Mouse (Mus musculus) CD4-positive helper T cell, adult 2 months (primary cell): ENCODE data around the gene Rinl.

Source experiments
- DNase-seq: peaks from one replicate; pipeline ENCODE4 v3.0.0-alpha.2; 2012; ENCODE audit warnings: low read depth, missing footprints, low spot score

Gene Rinl

GRCm38 (mm10) chr7:28788307-28789195, at the start of gene Rinl:
Gene Rinl (plus strand): TSS chr7:28788969.
- peak; percentile 71 for DNase-seq

- DNase-seq: no peak
Observed at GRCm38 (mm10) chr7:28739829-28740228, 48.9 kb upstream of the Rinl start.

GRCm38 (mm10) chr7:28740949-28741348, 47.8 kb upstream of the Rinl start:
- peak; percentile 35 for DNase-seq

GRCm38 (mm10) chr7:28741368-28741708, 47.4 kb upstream of the Rinl start:
- DNase-seq: no peak

GRCm38 (mm10) chr7:28741709-28742438, 46.9 kb upstream of the Rinl start, which contains the start of the genes Mrps12 and Sars2:
Gene Mrps12 (minus strand): TSS chr7:28741820.
Gene Sars2 (plus strand): TSS chr7:28741992.
- peak; percentile 98 for DNase-seq

GRCm38 (mm10) chr7:28749935-28750334, 38.8 kb upstream of the Rinl start:
- no peak for DNase-seq

GRCm38 (mm10) chr7:28756079-28756478, 32.7 kb upstream of the Rinl start, which contains the start of gene Ccer2:
Gene Ccer2 (plus strand): TSS chr7:28756174.
- no peak for DNase-seq

- DNase-seq: no peak
Observed at GRCm38 (mm10) chr7:28758623-28759022, 30.1 kb upstream of the Rinl start.

DNA sequence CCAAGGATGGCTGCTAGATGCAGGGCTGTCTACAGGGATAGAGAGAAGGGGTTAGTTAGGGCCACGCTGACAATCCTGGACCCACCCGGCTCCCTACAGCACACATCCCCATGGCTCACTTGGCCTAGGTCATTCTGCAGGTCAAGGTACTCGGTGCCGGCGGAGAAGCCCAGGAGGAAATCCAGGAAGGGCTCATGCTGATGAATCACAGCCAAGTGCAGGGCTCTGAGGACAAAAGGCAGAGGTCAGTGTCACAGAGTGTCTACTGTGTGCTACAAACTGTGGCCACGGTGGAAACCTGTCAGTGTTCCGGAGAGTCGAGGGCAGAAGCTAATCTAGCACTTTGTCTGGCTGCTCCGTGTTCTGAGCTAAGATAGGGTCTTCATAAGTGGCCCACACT, 26.9 kb upstream of the Rinl start:
- no peak for DNase-seq

DNA sequence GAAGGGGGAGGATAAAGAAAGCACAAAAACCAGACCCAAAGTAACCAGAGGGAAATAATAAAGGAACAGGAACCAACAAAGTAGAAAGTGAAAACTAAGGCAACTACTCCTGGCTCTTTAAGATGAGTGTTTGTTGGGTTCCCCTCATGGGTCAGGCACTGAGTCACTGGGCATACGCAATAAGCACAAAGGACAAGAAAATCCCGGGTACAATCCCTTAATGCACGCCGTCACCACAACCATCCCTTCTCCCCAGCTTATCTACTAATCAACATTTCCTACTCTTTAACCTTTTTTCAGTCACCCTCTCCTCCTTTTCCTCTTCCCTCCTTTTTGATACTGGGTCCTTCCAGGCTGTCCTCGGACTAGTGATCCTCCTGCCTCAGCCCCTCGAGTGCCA, 23.6 kb upstream of the Rinl start:
- peak; percentile 36 for DNase-seq

GRCm38 (mm10) chr7:28766173-28766879, 22.4 kb upstream of the Rinl start, which contains the start of gene Sirt2:
Gene Sirt2 (plus strand): TSS chr7:28766735.
- DNase-seq: peak; percentile 99

DNA sequence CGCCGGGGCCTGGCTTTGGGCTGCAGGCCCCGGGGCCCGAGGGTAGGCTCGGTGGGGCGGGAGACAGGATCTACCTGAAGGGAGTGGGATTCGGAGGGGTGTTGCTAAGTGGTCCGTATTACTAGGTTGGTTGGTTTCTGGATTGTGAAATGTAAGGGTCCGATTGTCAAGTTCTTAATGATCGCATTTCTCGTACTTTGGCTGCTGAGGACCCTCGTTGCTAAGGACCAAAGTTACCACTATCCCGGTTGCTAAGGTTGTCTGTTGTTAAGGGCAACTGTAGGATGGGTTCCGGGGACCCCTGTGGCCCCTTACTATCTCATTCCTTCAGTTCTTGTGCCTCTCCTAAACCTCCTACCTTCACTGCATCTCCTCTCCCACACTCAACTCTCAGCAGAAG, 21.9 kb upstream of the Rinl start:
- no peak for DNase-seq

GRCm38 (mm10) chr7:28767462-28767965, 21.3 kb upstream of the Rinl start, which contains the start of gene Nfkbib:
Gene Nfkbib (minus strand): TSS chr7:28767512.
- DNase-seq: no peak

DNA sequence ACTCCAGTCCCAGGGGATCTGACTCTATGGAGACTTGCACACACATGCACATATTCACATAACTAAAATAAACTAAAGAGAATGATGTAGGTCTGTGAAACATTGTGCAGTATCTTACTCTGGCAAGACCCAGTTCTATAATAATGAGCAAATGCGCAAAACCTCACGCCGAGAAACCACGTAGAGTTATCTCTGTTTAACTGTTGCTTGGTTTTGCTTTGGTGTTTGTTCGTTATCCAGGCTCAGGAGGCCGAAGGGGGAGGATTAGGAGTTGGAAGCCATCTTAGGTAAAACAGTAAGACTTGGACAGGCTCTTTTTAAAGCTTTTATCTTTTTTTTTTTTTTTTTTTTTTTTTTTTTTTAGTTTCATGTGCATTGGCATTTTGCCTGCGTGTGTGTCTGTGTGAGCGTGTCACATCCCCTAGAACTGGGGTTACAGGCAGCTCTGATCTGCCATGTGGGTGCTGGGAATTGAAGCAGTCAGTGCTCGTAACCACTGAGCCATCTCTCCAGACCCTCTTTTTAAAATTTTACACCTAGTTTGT, 19.3 kb upstream of the Rinl start:
- no peak for DNase-seq

DNA sequence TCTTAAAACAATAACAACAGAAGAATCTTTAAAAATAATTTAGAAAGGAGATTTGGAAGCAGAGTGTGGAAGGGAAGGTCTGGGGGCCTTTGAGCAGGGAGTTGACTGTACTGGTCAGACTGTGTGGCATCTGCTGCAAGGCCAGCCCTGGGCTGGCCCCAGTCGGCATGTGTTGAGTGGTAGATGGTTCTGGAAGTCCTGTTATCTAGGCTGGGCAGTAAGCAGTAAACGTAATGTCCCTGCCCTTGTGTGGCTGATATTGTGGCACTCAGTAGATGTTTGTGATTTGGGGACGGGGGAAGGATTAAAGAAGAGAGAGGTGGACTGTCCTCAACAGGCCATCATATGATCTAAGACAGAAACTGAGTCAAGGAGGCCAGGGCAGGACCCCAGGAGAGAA, 18.5 kb upstream of the Rinl start:
- DNase-seq: no peak

GRCm38 (mm10) chr7:28771867-28772266, 16.9 kb upstream of the Rinl start:
- DNase-seq: no peak

DNA sequence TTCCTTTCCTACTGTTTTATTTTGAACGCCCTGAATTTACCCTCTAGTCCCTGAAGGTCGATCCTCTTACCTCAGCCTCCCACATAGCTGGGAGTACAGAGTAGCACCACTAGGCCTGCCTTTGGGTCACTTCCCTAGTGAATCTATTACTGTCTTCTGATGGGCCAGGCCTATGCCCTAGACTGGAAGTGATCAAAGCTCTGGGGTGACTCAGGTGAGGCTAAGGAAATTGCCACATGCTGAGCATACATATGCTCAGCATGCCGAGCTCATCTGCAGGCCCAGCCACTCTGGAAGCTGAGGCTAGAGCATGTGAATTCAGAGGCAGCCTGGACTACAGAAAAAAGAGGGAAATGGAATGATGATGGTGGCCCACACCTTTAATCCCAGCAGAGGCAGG, 15.6 kb upstream of the Rinl start:
- no peak for DNase-seq

- DNase-seq: no peak
Observed at GRCm38 (mm10) chr7:28774164-28774563, 14.6 kb upstream of the Rinl start.

GRCm38 (mm10) chr7:28775129-28775528, 13.6 kb upstream of the Rinl start:
- DNase-seq: no peak

DNA sequence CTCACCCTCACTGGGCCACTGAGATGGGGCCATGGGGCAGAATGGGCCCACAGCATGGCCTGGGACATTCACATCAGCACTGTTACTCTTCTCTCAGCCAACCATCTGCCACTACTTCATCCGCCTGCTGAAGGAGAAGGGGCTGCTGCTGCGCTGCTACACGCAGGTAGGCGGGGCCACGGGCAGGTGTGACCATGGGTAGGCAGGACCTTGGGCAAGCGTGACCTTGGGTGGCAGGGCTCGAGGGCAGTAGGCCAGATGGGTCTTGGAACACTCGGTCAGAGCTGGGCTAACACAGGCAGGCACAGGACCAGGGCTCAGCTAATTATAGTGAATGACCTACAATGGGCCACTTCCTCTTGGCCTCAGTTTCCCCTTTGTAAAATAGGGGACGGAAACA, 9.9 kb upstream of the Rinl start:
- DNase-seq: no peak

DNA sequence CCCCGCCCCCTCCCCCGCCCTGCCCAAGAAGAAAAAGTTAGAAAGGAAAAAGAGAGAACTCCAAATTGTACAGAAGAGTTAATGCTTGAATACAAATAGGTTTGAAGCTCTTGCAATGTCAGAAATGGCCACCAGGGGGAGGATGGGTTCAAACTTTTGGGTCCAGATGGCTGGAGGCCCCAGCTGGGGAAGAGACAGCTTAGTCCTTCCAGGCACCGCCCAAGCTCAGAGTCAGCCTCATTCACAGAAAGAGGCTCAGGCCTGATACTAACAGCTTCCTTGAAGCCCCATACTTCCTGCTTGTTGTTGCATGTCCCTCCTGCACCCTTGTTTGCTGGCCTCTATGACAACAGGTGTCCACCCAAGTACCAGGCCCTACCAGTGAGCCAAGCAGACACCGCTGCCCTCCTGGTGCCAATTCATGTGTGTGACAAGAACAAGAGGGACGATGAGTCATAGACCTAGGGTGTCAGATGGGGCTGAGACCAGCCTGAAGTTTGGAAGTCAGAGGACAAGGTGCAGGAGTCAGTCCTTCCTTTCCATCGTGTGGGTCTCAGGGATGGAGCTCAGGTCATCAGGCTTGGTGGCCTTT, 8.6 kb upstream of the Rinl start:
- peak; percentile 89 for DNase-seq
